Comparison of ENCODE assay signal across 13 mouse cellular contexts in genomic region chr10:79709307-79709706, GRCm38 (mm10). TPM values are rescaled to one million over a fixed set of nuclear protein-coding genes. Genes with fewer than 3 reads are reported as not detected.
DNase-seq lines count a peak whose midpoint lies in the region; ATAC-seq and TF ChIP-seq lines count a peak whose summit lies in the region.
"Had no signal": no experiment of that assay in that cellular context is flagged by ENCODE, and none has a peak within 500 bp of the region (broad histone marks: within the 10 kb centered on the region; RNA-seq: fewer than 3 reads in every experiment).

No protein-coding gene starts in this region.

- peaks cover 5% of the 10 kb centered on the region; the same call in 1 of the 2 replicates for H3K27me3 ChIP-seq in heart, embryonic 12.5 days (replicated peaks)
- H3K27me3 ChIP-seq in lung, embryonic 14.5 days (ENCODE audit: insufficient read depth, low read length) = no peaks in the 10 kb centered on the region
- peaks cover 11% of the 10 kb centered on the region for H3K27me3 ChIP-seq in embryonic facial prominence, embryonic 10.5 days (replicated peaks; ENCODE audit: low read depth, poor library complexity, severe bottlenecking)
- H3K27me3 ChIP-seq in liver, embryonic 16.5 days (ENCODE audit: control insufficient read depth, insufficient read depth, low read depth, low read length) = peaks cover 3% of the 10 kb centered on the region
- H3K27me3 ChIP-seq: forebrain, embryonic 15.5 days had no signal

- peaks cover 69% of the 10 kb centered on the region for H3K4me1 ChIP-seq in heart, embryonic 12.5 days (replicated peaks)
- H3K4me1 ChIP-seq in lung, embryonic 14.5 days (ENCODE audit: insufficient read depth) = peaks cover 6% of the 10 kb centered on the region
- H3K4me1 ChIP-seq in embryonic facial prominence, embryonic 10.5 days = peaks cover 38% of the 10 kb centered on the region
- H3K4me1 ChIP-seq in liver, embryonic 16.5 days (ENCODE audit: control insufficient read depth, low read depth, low read length) = peaks cover 66% of the 10 kb centered on the region

- no peaks in the 10 kb centered on the region for H3K9me3 ChIP-seq in heart, embryonic 12.5 days (replicated peaks)
- H3K9me3 ChIP-seq in lung, embryonic 14.5 days (ENCODE audit: low read depth, low read length) = no peaks in the 10 kb centered on the region
- H3K9me3 ChIP-seq in embryonic facial prominence, embryonic 10.5 days = no peaks in the 10 kb centered on the region
- no peaks in the 10 kb centered on the region for H3K9me3 ChIP-seq in liver, embryonic 16.5 days (replicated peaks; ENCODE audit: control insufficient read depth, low read length)
- H3K9me3 ChIP-seq: forebrain, embryonic 15.5 days had no signal

- 16% methylated on average over 7 of the region's 7 CpGs for WGBS in heart, embryonic 12.5 days
- 48% methylated on average over 7 of the region's 7 CpGs for WGBS in lung, embryonic 14.5 days
- 81% methylated on average over 7 of the region's 7 CpGs for whole genome bisulfite sequencing in embryonic facial prominence, embryonic 10.5 days
- 35% methylated on average over 7 of the region's 7 CpGs for WGBS in liver, embryonic 16.5 days (ENCODE audit: insufficient replicate concordance)

- peak overlapping the region; percentile 73 for H3K27ac ChIP-seq in heart, embryonic 12.5 days (ENCODE audit: poor library complexity, severe bottlenecking)
- H3K27ac ChIP-seq in lung, embryonic 14.5 days (ENCODE audit: low read depth) = no peak overlapping the region
- H3K27ac ChIP-seq in embryonic facial prominence, embryonic 10.5 days (replicated peaks) = no peak overlapping the region
- 0 out of 2 replicates have a peak overlapping the region, but pooled peaks have one; percentile 8 for H3K27ac ChIP-seq in liver, embryonic 16.5 days (ENCODE audit: low read length)
- H3K27ac ChIP-seq: forebrain, embryonic 15.5 days; liver, embryonic 14.5 days had no signal

- peak; percentile 22; the same call in 1 of the 2 replicates for ATAC-seq in heart, embryonic 12.5 days (ENCODE audit: insufficient number of reproducible peaks, low FRiP score)
- ATAC-seq in lung, embryonic 14.5 days (ENCODE audit: insufficient read depth) = no peak
- no peak for ATAC-seq in liver, embryonic 16.5 days (ENCODE audit: low read depth)
- ATAC-seq: activated CD4-positive, CD25-positive, alpha-beta regulatory T cell, adult 4 months; forebrain, embryonic 15.5 days had no signal

- intact Hi-C loops in heart, postnatal 14 days (cut with DNase I) = loop anchor here (5.0 kb wide), 1 partner anchor 68 kb away; the partner anchor contains the start of gene Fstl3

- TF ChIP-seq CTCF in lung, embryonic 14.5 days (IDR thresholded peaks at IDR 0.05; ENCODE audit: low read depth) = no peak

- H3K9ac ChIP-seq in heart, embryonic 12.5 days = 0 out of 2 replicates have a peak overlapping the region, but pooled peaks have one; percentile 2
- H3K9ac ChIP-seq in lung, embryonic 14.5 days = peak overlapping the region; percentile 22; the same call in 1 of the 2 replicates
- no peak overlapping the region for H3K9ac ChIP-seq in liver, embryonic 16.5 days (ENCODE audit: low read depth, low read length)
- H3K9ac ChIP-seq: forebrain, embryonic 15.5 days; liver, embryonic 14.5 days had no signal

- peak overlapping the region; percentile 45 for H3K4me2 ChIP-seq in heart, embryonic 12.5 days
- H3K4me2 ChIP-seq in lung, embryonic 14.5 days = no peak overlapping the region
- peak overlapping the region; percentile 7; the same call in 1 of the 2 replicates for H3K4me2 ChIP-seq in liver, embryonic 16.5 days (ENCODE audit: low read depth, low read length)
- H3K4me2 ChIP-seq: forebrain, embryonic 15.5 days had no signal

- H3K4me3 ChIP-seq in heart, embryonic 12.5 days = peak overlapping the region; percentile 7; the same call in 1 of the 2 replicates
- no peak overlapping the region for H3K4me3 ChIP-seq in lung, embryonic 14.5 days (ENCODE audit: low read depth, low read length)
- 0 out of 2 replicates have a peak overlapping the region, but pooled peaks have one; percentile 14 for H3K4me3 ChIP-seq in embryonic facial prominence, embryonic 10.5 days
- H3K4me3 ChIP-seq in liver, embryonic 16.5 days (ENCODE audit: low read depth, low read length) = 0 out of 2 replicates have a peak overlapping the region, but pooled peaks have one; percentile 1
- H3K4me3 ChIP-seq: forebrain, embryonic 15.5 days had no signal

- peaks cover 53% of the 10 kb centered on the region for H3K36me3 ChIP-seq in heart, embryonic 12.5 days
- H3K36me3 ChIP-seq in lung, embryonic 14.5 days (ENCODE audit: insufficient read depth) = peaks cover 62% of the 10 kb centered on the region
- peaks cover 74% of the 10 kb centered on the region for H3K36me3 ChIP-seq in embryonic facial prominence, embryonic 10.5 days (replicated peaks)
- peaks cover 52% of the 10 kb centered on the region for H3K36me3 ChIP-seq in liver, embryonic 16.5 days (ENCODE audit: control insufficient read depth, insufficient read depth)

- no peak for DNase-seq in heart, postnatal 14 days
- DNase-seq in lung, embryonic 14.5 days = no peak
- DNase-seq in lung, postnatal 36 days = no peak
- DNase-seq in embryonic facial prominence, embryonic 10.5 days (ENCODE audit: low spot score) = no peak
- DNase-seq in ovary, postnatal 36 days (ENCODE audit: low spot score) = no peak
- DNase-seq: cerebellum, adult 11 months; layer of hippocampus, adult 9-11 months had no signal

RNA-seq across cellular contexts. Expression of gene Bsg, which starts 5.0 kb away (rescaled TPM):
- 1,289 and 1,310 TPM in 2 replicates for polyA plus RNA-seq in heart, embryonic 12.5 days (2016; fragmentation: Nextera tagmentation; extraction: Ambion mirVana)
- total RNA-seq in heart, postnatal 14 days (2021) = 1,000 to 10,000 TPM; 1,285 to 1,330 TPM
- 842 and 871 TPM in 2 replicates for polyA plus RNA-seq in lung, embryonic 14.5 days (2014; fragmentation: Nextera tagmentation; extraction: Ambion mirVana)
- 591 and 608 TPM in 2 replicates for polyA plus RNA-seq in embryonic facial prominence, embryonic 10.5 days (2016; fragmentation: Nextera tagmentation; extraction: Ambion mirVana)
- polyA plus RNA-seq in liver, embryonic 16.5 days (2015; fragmentation: Nextera tagmentation; extraction: Ambion mirVana) = 924 and 947 TPM in 2 replicates

RNA-seq across cellular contexts. Expression of gene Hcn2, which starts 7.1 kb away (rescaled TPM):
- not detected in 2 replicates for polyA plus RNA-seq in heart, embryonic 12.5 days (2016; fragmentation: Nextera tagmentation; extraction: Ambion mirVana)
- 10 to 100 TPM; 35.7 to 38.7 TPM for total RNA-seq in heart, postnatal 14 days (2021)
- polyA plus RNA-seq in lung, embryonic 14.5 days (2014; fragmentation: Nextera tagmentation; extraction: Ambion mirVana) = 0.14 TPM in 1 of 2 replicates, not detected in the other
- polyA plus RNA-seq in embryonic facial prominence, embryonic 10.5 days (2016; fragmentation: Nextera tagmentation; extraction: Ambion mirVana) = 0.04 TPM in 1 of 2 replicates, not detected in the other
- not detected in 2 replicates for polyA plus RNA-seq in liver, embryonic 16.5 days (2015; fragmentation: Nextera tagmentation; extraction: Ambion mirVana)
- total RNA-seq: common myeloid progenitor, adult 5-6 weeks had no signal
- polyA plus RNA-seq: activated CD4-positive, CD25-positive, alpha-beta regulatory T cell, adult 4 months had no signal

RNA-seq across cellular contexts. Expression of gene Gzmm, which starts 20.5 kb away (rescaled TPM):
- 0.78 and 0.83 TPM in 2 replicates for polyA plus RNA-seq in heart, embryonic 12.5 days (2016; fragmentation: Nextera tagmentation; extraction: Ambion mirVana)
- total RNA-seq in heart, postnatal 14 days (2021) = 1 to 10 TPM; 4.5 to 5.4 TPM
- polyA plus RNA-seq in lung, embryonic 14.5 days (2014; fragmentation: Nextera tagmentation; extraction: Ambion mirVana) = 0.24 and 0.84 TPM in 2 replicates
- 0.88 and 1.5 TPM in 2 replicates for polyA plus RNA-seq in embryonic facial prominence, embryonic 10.5 days (2016; fragmentation: Nextera tagmentation; extraction: Ambion mirVana)
- 0.15 and 0.22 TPM in 2 replicates for polyA plus RNA-seq in liver, embryonic 16.5 days (2015; fragmentation: Nextera tagmentation; extraction: Ambion mirVana)

RNA-seq across cellular contexts. Expression of gene Cdc34, which starts 27.3 kb away (rescaled TPM):
- 151 and 152 TPM in 2 replicates for polyA plus RNA-seq in heart, embryonic 12.5 days (2016; fragmentation: Nextera tagmentation; extraction: Ambion mirVana)
- 100 to 1,000 TPM; 158 to 159 TPM for total RNA-seq in heart, postnatal 14 days (2021)
- polyA plus RNA-seq in lung, embryonic 14.5 days (2014; fragmentation: Nextera tagmentation; extraction: Ambion mirVana) = 88.2 and 92.9 TPM in 2 replicates
- polyA plus RNA-seq in embryonic facial prominence, embryonic 10.5 days (2016; fragmentation: Nextera tagmentation; extraction: Ambion mirVana) = 240 and 250 TPM in 2 replicates
- 80.5 and 81.5 TPM in 2 replicates for polyA plus RNA-seq in liver, embryonic 16.5 days (2015; fragmentation: Nextera tagmentation; extraction: Ambion mirVana)

RNA-seq across cellular contexts. Expression of gene Polrmt, which starts 37.1 kb away (rescaled TPM):
- polyA plus RNA-seq in heart, embryonic 12.5 days (2016; fragmentation: Nextera tagmentation; extraction: Ambion mirVana) = 35.4 and 35.9 TPM in 2 replicates
- total RNA-seq in heart, postnatal 14 days (2021) = 10 to 100 TPM; 45.3 to 46.8 TPM
- polyA plus RNA-seq in lung, embryonic 14.5 days (2014; fragmentation: Nextera tagmentation; extraction: Ambion mirVana) = 44.2 and 44.6 TPM in 2 replicates
- 52.8 and 54.3 TPM in 2 replicates for polyA plus RNA-seq in embryonic facial prominence, embryonic 10.5 days (2016; fragmentation: Nextera tagmentation; extraction: Ambion mirVana)
- 13.4 and 14.4 TPM in 2 replicates for polyA plus RNA-seq in liver, embryonic 16.5 days (2015; fragmentation: Nextera tagmentation; extraction: Ambion mirVana)

Comparison
In these comparisons a context has a peak if more than half of its experiments do, and no peak if none do; other contexts are left out.
1. H3K27ac ChIP-seq: peak in heart, embryonic 12.5 days (single experiment) and liver, embryonic 16.5 days (single experiment); none in lung, embryonic 14.5 days (single experiment) and embryonic facial prominence, embryonic 10.5 days (single experiment).